Mouse (Mus musculus) megakaryocyte-erythroid progenitor cell, adult 5 weeks (primary cell): ENCODE results near the gene Nat10. TPM values are rescaled to one million over a fixed set of nuclear protein-coding genes. Genes with fewer than 3 reads are reported as not detected.

Experiments
- polyA plus RNA-seq: library from polyadenylated mRNA; stranded (reverse); fragments of >175 nt; gene quantifications from 2 replicates; pipeline ENCODE4 v1.2.3, GENCODE M21; 2012

Gene Nat10
- 18.6 and 19.1 TPM in 2 replicates for polyA plus RNA-seq

GRCm38 (mm10) chr2:103760906-103761716 is at the start of gene Nat10:
Gene Nat10, minus strand, starts transcription at chr2:103761270.

GRCm38 (mm10) chr2:103797491-103798009 is 36.5 kb upstream of the Nat10 start, which contains the start of gene Caprin1:
Gene Caprin1, minus strand, starts transcription at chr2:103797649.

Other genes starting within 250 kb of the Nat10 start
- gene Abtb2, start 195.0 kb downstream of the Nat10 start, polyA plus RNA-seq: 1.1 and 1.2 TPM in 2 replicates
- 230 and 240 TPM in 2 replicates for gene Caprin1, start 36.4 kb upstream of the Nat10 start, polyA plus RNA-seq
- gene Lmo2, start 196.7 kb upstream of the Nat10 start, polyA plus RNA-seq: 408 and 487 TPM in 2 replicates